ENCODE assay signal across 14 mouse cellular contexts in the genomic region with DNA sequence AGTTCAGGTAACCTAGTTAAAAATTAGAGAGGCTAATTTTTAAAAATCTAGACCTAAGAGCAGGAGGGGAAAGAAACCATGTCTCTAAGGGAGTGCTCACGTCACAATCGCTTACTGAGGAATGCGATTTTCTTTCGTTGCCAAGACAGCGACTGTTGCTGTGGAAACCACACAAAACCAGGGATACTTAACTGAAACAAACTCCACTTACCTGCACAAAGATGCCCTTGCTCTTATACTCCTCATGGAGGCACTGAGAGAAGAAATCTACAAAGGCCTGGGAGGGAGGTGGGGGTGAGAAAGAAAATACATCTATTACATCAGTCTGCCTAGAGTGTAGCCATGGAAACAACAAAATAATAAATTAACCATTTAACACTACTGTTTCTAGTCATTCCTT. TPM values are rescaled to one million over a fixed set of nuclear protein-coding genes. Genes with fewer than 3 reads are reported as not detected.
DNase-seq lines count a peak whose midpoint lies in the region; ATAC-seq and TF ChIP-seq lines count a peak whose summit lies in the region.
"Had no signal": no experiment of that assay in that cellular context is flagged by ENCODE, and none has a peak within 500 bp of the region (broad histone marks: within the 10 kb centered on the region; RNA-seq: fewer than 3 reads in every experiment).

No protein-coding gene starts in this region.

- TF ChIP-seq CTCF in lung, embryonic 14.5 days (IDR thresholded peaks at IDR 0.05; ENCODE audit: low read depth) = no peak
- no peak for TF ChIP-seq CTCF in lung, adult 2 months (IDR thresholded peaks at IDR 0.05; ENCODE audit: insufficient read depth, low read length)
- no peak for TF ChIP-seq CTCF in hindbrain, postnatal 0 days (IDR thresholded peaks at IDR 0.05; ENCODE audit: low read depth)
- TF ChIP-seq CTCF in stomach, postnatal 0 days (IDR thresholded peaks at IDR 0.05; ENCODE audit: low read depth) = no peak

- H3K4me1 ChIP-seq in lung, embryonic 14.5 days (ENCODE audit: insufficient read depth) = no peaks in the 10 kb centered on the region
- H3K4me1 ChIP-seq in lung, adult 2 months (ENCODE audit: control insufficient read depth, insufficient read depth, low read length) = no peaks in the 10 kb centered on the region; the same call in 1 of the 2 replicates
- H3K4me1 ChIP-seq in hindbrain, postnatal 0 days (ENCODE audit: insufficient read depth, low read length) = peaks cover 11% of the 10 kb centered on the region
- no peaks in the 10 kb centered on the region for H3K4me1 ChIP-seq in stomach, postnatal 0 days (replicated peaks; ENCODE audit: control insufficient read depth, insufficient read depth)
- H3K4me1 ChIP-seq: limb, embryonic 15.5 days had no signal

- no peaks in the 10 kb centered on the region for H3K27me3 ChIP-seq in lung, embryonic 14.5 days (ENCODE audit: insufficient read depth, low read length)
- H3K27me3 ChIP-seq in hindbrain, postnatal 0 days (ENCODE audit: insufficient read depth, low read length) = no peaks in the 10 kb centered on the region
- no peaks in the 10 kb centered on the region for H3K27me3 ChIP-seq in stomach, postnatal 0 days (ENCODE audit: control insufficient read depth, insufficient read depth, low read length)
- H3K27me3 ChIP-seq: limb, embryonic 15.5 days had no signal

- peak; percentile 31; the same call in 1 of the 2 replicates for ATAC-seq in lung, embryonic 14.5 days (ENCODE audit: insufficient read depth)
- ATAC-seq in hindbrain, postnatal 0 days = peak; percentile 76
- no peak for ATAC-seq in erythroblast, adult 5-6 weeks (replicated peaks; ENCODE audit: low FRiP score, poor library complexity, severe bottlenecking)
- no peak for ATAC-seq in stomach, postnatal 0 days (ENCODE audit: low FRiP score, low TSS enrichment)

- 36% methylated on average over 5 of the region's 5 CpGs for WGBS in lung, embryonic 14.5 days
- WGBS in lung, adult 2 months = 52% methylated on average over 5 of the region's 5 CpGs
- WGBS in hindbrain, postnatal 0 days = 26% methylated on average over 5 of the region's 5 CpGs
- 62% methylated on average over 5 of the region's 5 CpGs for WGBS in stomach, postnatal 0 days

- H3K9me3 ChIP-seq in lung, embryonic 14.5 days (ENCODE audit: low read depth, low read length) = no peaks in the 10 kb centered on the region
- no peaks in the 10 kb centered on the region for H3K9me3 ChIP-seq in hindbrain, postnatal 0 days (ENCODE audit: low read length)
- no peaks in the 10 kb centered on the region for H3K9me3 ChIP-seq in stomach, postnatal 0 days (ENCODE audit: control insufficient read depth, low read length)
- H3K9me3 ChIP-seq: limb, embryonic 15.5 days had no signal

- H3K36me3 ChIP-seq in lung, embryonic 14.5 days (ENCODE audit: insufficient read depth) = peaks cover 3% of the 10 kb centered on the region; the same call in 1 of the 2 replicates
- no peaks in the 10 kb centered on the region for H3K36me3 ChIP-seq in hindbrain, postnatal 0 days (ENCODE audit: insufficient read depth, low read length)
- H3K36me3 ChIP-seq in stomach, postnatal 0 days (ENCODE audit: control insufficient read depth, insufficient read depth, low read length) = no peaks in the 10 kb centered on the region

- no peak for TF ChIP-seq POLR2A in lung, adult 2 months (IDR thresholded peaks at IDR 0.05; ENCODE audit: borderline replicate concordance, extremely low read depth, low read depth, low read length)

- DNase-seq in lung, embryonic 14.5 days = peak; percentile 57
- no peak for DNase-seq in lung, adult 2 months
- peak; percentile 15 for DNase-seq in embryo, embryonic 9.5 days (ENCODE audit: extremely low spot score)
- DNase-seq in hindbrain, postnatal 0 days (ENCODE audit: low spot score) = peak; percentile 79
- peak; percentile 44 to 57 for DNase-seq in right cerebral cortex, adult 2 months (ENCODE audit: low spot score in 2 of 2)
- DNase-seq in stomach, postnatal 0 days (ENCODE audit: low spot score) = no peak
- DNase-seq in adrenal gland, postnatal 10 days = no peak
- DNase-seq: adrenal gland, postnatal 14 days; kidney, adult 18-20 months; thymus, adult 18-20 months had no signal

- no peak overlapping the region for H3K4me3 ChIP-seq in lung, embryonic 14.5 days (ENCODE audit: low read depth, low read length)
- H3K4me3 ChIP-seq in lung, adult 2 months (replicated peaks; ENCODE audit: extremely low read depth, low read depth, low read length) = no peak overlapping the region
- H3K4me3 ChIP-seq in hindbrain, postnatal 0 days (ENCODE audit: low read length) = no peak overlapping the region
- no peak overlapping the region for H3K4me3 ChIP-seq in stomach, postnatal 0 days (ENCODE audit: low read depth, low read length)
- H3K4me3 ChIP-seq: limb, embryonic 15.5 days; myocyte had no signal

- no peak for TF ChIP-seq EP300 in stomach, postnatal 0 days (optimal IDR thresholded peaks at IDR 0.05)

- H3K9ac ChIP-seq in lung, embryonic 14.5 days = no peak overlapping the region
- no peak overlapping the region for H3K9ac ChIP-seq in hindbrain, postnatal 0 days (replicated peaks; ENCODE audit: low read length)
- H3K9ac ChIP-seq in stomach, postnatal 0 days (ENCODE audit: low read length) = no peak overlapping the region
- H3K9ac ChIP-seq: limb, embryonic 15.5 days had no signal

- H3K4me2 ChIP-seq in lung, embryonic 14.5 days = no peak overlapping the region
- no peak overlapping the region for H3K4me2 ChIP-seq in hindbrain, postnatal 0 days (ENCODE audit: low read depth, low read length)
- no peak overlapping the region for H3K4me2 ChIP-seq in stomach, postnatal 0 days (replicated peaks; ENCODE audit: low read depth)
- H3K4me2 ChIP-seq: limb, embryonic 15.5 days had no signal

- no peak overlapping the region for H3K27ac ChIP-seq in lung, embryonic 14.5 days (ENCODE audit: low read depth)
- no peak overlapping the region for H3K27ac ChIP-seq in hindbrain, postnatal 0 days
- H3K27ac ChIP-seq in stomach, postnatal 0 days (replicated peaks) = no peak overlapping the region
- H3K27ac ChIP-seq: limb, embryonic 15.5 days had no signal

RNA-seq across cellular contexts. Expression of a gene that starts 33.1 kb away (rescaled TPM):
- 69.3 and 74.9 TPM in 2 replicates for polyA plus RNA-seq in lung, embryonic 14.5 days (2014; fragmentation: Nextera tagmentation; extraction: Ambion mirVana)
- 28.2 and 36.6 TPM in 2 replicates for polyA plus RNA-seq in lung, adult 2 months (2012; rRNA removed)
- 21.6 and 61.1 TPM in 2 replicates for total RNA-seq in hindbrain, postnatal 0 days (2014; rRNA removed)
- polyA plus RNA-seq in hindbrain, postnatal 0 days (2015; fragmentation: Nextera tagmentation; extraction: Ambion mirVana) = 48.9 and 51.7 TPM in 2 replicates
- 16.9 and 23.6 TPM in 2 replicates for total RNA-seq in erythroblast, adult 5-6 weeks (2015; ENCODE audit: low replicate concordance)
- total RNA-seq in erythroblast, adult 5-6 weeks (2017; ENCODE audit: low replicate concordance) = 2.2 and 10.2 TPM in 2 replicates
- 46.2 and 50.4 TPM in 2 replicates for polyA plus RNA-seq in stomach, postnatal 0 days (2015; fragmentation: Nextera tagmentation; extraction: Ambion mirVana)
- total RNA-seq in adrenal gland, postnatal 10 days (2021) = 10 to 100 TPM; 57.2 to 67.8 TPM

RNA-seq across cellular contexts. Expression of a gene that starts 47.5 kb away (rescaled TPM):
- not detected in 2 replicates for polyA plus RNA-seq in lung, embryonic 14.5 days (2014; fragmentation: Nextera tagmentation; extraction: Ambion mirVana)
- polyA plus RNA-seq in lung, adult 2 months (2012; rRNA removed) = not detected in 2 replicates
- total RNA-seq in hindbrain, postnatal 0 days (2014; rRNA removed) = 0.58 TPM in 1 of 2 replicates, not detected in the other
- not detected in 2 replicates for polyA plus RNA-seq in hindbrain, postnatal 0 days (2015; fragmentation: Nextera tagmentation; extraction: Ambion mirVana)
- total RNA-seq in erythroblast, adult 5-6 weeks (2015; ENCODE audit: low replicate concordance) = not detected in 2 replicates
- not detected in 2 replicates for total RNA-seq in erythroblast, adult 5-6 weeks (2017; ENCODE audit: low replicate concordance)
- polyA plus RNA-seq in stomach, postnatal 0 days (2015; fragmentation: Nextera tagmentation; extraction: Ambion mirVana) = not detected in 2 replicates
- not detected for total RNA-seq in adrenal gland, postnatal 10 days (2021)
- total RNA-seq: adrenal gland, postnatal 14 days; heart, adult 8-10 months had no signal
- polyA plus RNA-seq: limb, embryonic 15.5 days; myocyte had no signal

Comparison
In these comparisons a context has a peak if more than half of its experiments do, and no peak if none do; other contexts are left out.
1. DNase-seq: peak in lung, embryonic 14.5 days (single experiment), embryo, embryonic 9.5 days (single experiment), hindbrain, postnatal 0 days (single experiment) and right cerebral cortex, adult 2 months (2 of 2); none in lung, adult 2 months (single experiment), stomach, postnatal 0 days (single experiment) and adrenal gland, postnatal 10 days (single experiment).
2. ATAC-seq: peak in lung, embryonic 14.5 days (single experiment) and hindbrain, postnatal 0 days (single experiment); none in erythroblast, adult 5-6 weeks (single experiment) and stomach, postnatal 0 days (single experiment).